Mouse (Mus musculus) liver, embryonic 14.5 days (tissue): ENCODE data around the gene Fgfr2. TPM values are rescaled to one million over a fixed set of nuclear protein-coding genes. Genes with fewer than 3 reads are reported as not detected.

ENCODE experiments used
- ATAC-seq: fragments of 200-750 bp; cut with Nextera tagmentation; 2 replicates; pipeline ENCODE4 v1.8.0; 2017; ENCODE audit warnings: moderate number of reproducible peaks, mild to moderate bottlenecking, moderate library complexity; ENCODE audit not compliant: insufficient read depth
- DNase-seq, 3 experiments: peaks; one replicate each; pipeline ENCODE4 v3.0.0-alpha.2; 2012 to 2013; ENCODE audit warnings: low read depth in 3 of 3, low spot score in 3 of 3
- H3K27ac ChIP-seq: fragments of 300-500 bp; sonication (generic); 2 replicates; pipeline ENCODE4 v1.5.1; 2014; ENCODE audit warnings: moderate library complexity, mild to moderate bottlenecking, control low read depth, inconsistent platforms
- H3K27me3 ChIP-seq: fragments of 300-500 bp; sonication (generic); 2 replicates; pipeline ENCODE4 v1.6.1; 2014; ENCODE audit warnings: mild to moderate bottlenecking, low read length, moderate library complexity; ENCODE audit not compliant: control insufficient read depth, insufficient read depth
- H3K36me3 ChIP-seq: fragments of 300-500 bp; sonication (generic); replicated peaks from 2 replicates; pipeline ENCODE4 v1.6.1; 2014; ENCODE audit warnings: low read depth; ENCODE audit not compliant: control insufficient read depth, insufficient read depth
- H3K4me1 ChIP-seq, 2 experiments: fragments of 200-500 bp in 1 of 2; fragments of 300-500 bp in 1 of 2; sonication (generic) in 1 of 2; replicated peaks; 2 replicates each; pipeline ENCODE4 v1.6.1; 2012 to 2014; ENCODE audit warnings: antibody characterized with exemption in 1 of 2, inconsistent platforms in 1 of 2, low read length in 1 of 2; ENCODE audit not compliant: control insufficient read depth in 2 of 2, insufficient read depth in 2 of 2
- H3K4me2 ChIP-seq: fragments of 300-500 bp; sonication (generic); 2 replicates; pipeline ENCODE4 v1.6.1; 2014; ENCODE audit warnings: low read depth, mild to moderate bottlenecking, control low read depth, moderate library complexity
- H3K4me3 ChIP-seq, 2 experiments: fragments of 200-500 bp in 1 of 2; fragments of 300-500 bp in 1 of 2; sonication (generic) in 1 of 2; 2 replicates each; pipeline ENCODE4 v1.5.1; 2012 to 2014; ENCODE audit warnings: low read depth in 2 of 2, low read length in 2 of 2, mild to moderate bottlenecking in 2 of 2, control low read depth in 1 of 2, inconsistent platforms in 1 of 2, moderate library complexity in 1 of 2; ENCODE audit not compliant: insufficient read depth in 1 of 2
- H3K9ac ChIP-seq: fragments of 300-500 bp; sonication (generic); replicated peaks from 2 replicates; pipeline ENCODE4 v1.6.1; 2014; ENCODE audit warnings: mild to moderate bottlenecking, control low read depth, moderate library complexity
- H3K9me3 ChIP-seq: fragments of 300-500 bp; sonication (generic); 2 replicates; pipeline ENCODE4 v1.6.1; 2016; ENCODE audit warnings: low read length, mixed read lengths; ENCODE audit not compliant: control insufficient read depth
- CTCF ChIP-seq: IDR thresholded peaks from 2 replicates; pipeline ENCODE4 v1.5.1; 2016; ENCODE audit warnings: antibody characterized with exemption, low read depth, control low read depth
- EP300 ChIP-seq: IDR thresholded peaks from 2 replicates; pipeline ENCODE4 v1.6.1; 2016; ENCODE audit warnings: antibody characterized with exemption, low read depth
- WGBS: fragments of 180-500 bp; shearing (Covaris S2); extraction: QIAGEN DNeasy Blood & Tissue Kit; methylation state at CpG from one replicate; pipeline ENCODE4 v1.1.7; 2014; ENCODE audit not compliant: insufficient replicate concordance; 5-methylcytosine and 5-hydroxymethylcytosine counted together
- polyA plus RNA-seq, 2 experiments: library from polyadenylated mRNA; depleted of rRNA in 1 of 2; stranded (reverse) in 1 of 2; unstranded in 1 of 2; fragments of >200 nt; fragmentation: Nextera tagmentation in 1 of 2; extraction: Ambion mirVana in 1 of 2; gene quantifications; 2 replicates each; pipeline versions ENCODE4 v1.2.1 to v1.2.3; 2012 to 2014

Fgfr2 gene
- polyA plus RNA-seq, 2 experiments = 7.9 to 8.8 TPM

DNA sequence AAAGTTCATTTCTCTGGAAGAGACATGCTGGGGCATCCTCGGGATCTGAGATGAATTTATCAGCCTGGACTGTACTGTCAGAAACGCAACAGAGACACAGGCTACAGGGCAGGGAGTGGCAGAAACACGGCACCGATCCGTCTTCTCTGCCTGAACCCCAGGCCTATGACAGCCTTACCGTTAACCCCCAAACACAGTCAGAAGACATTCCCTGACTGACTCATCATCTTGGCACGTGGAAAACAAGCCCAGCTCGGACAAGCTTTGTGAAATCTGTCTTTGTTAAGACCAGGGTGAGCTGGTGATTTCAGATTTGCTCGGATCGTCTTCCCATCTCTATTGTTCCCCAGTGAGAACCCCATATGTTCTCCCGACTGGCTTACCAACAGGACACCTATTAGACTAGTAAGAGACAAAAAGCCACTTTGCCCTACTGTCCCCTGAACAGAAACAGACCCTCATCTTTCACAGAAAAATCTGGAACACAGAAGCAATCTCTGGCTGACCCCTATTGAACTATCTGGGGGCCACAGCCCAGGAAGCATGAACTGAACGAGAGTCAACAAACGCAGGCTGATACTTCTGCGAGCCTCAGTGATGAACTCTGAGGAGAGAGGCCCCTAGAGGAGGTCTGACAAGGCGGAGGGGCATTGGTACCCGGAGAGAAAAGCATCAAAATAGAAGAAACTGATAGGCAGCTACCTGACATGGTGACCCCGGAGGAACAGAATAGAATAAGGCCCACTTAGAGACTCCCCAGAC lies 750.2 kb downstream of the Fgfr2 start:
- Histone ChIP-seq H3K4me1 (no peaks in the 10 kb centered on the region), H3K36me3 (no peaks in the 10 kb centered on the region), H3K9ac (no peak overlapping the region), H3K4me2 (no peak overlapping the region), H3K27ac (no peak overlapping the region), H3K9me3 (no peaks in the 10 kb centered on the region), H3K27me3 (no peaks in the 10 kb centered on the region), H3K4me3 (no peak overlapping the region)
- TF ChIP-seq EP300 (no peak), CTCF (no peak)
- DNase-seq (no peak), ATAC-seq (no peak)
- 56% methylated on average over 17 of the region's 17 CpGs for WGBS

DNA sequence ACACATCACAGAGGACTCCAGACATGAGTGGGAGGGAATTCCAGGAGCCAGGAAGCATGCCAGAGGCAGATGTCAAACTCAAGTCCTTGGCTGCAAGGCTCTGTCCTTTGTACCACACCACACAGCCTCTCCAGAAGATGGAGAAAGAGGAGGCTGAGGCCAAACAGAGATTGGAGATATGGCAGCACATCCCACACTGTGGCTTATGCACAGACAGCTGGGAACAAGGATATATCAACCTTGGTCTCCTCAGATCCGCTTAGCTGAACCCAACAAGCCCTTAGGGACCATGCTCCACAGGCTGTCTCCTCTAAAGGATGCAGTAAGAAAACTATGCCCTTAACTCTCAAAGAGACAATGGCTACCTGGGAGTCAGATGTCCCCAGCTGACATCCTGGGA lies 751.3 kb downstream of the Fgfr2 start:
- Histone ChIP-seq H3K9ac (no peak overlapping the region), H3K4me2 (no peak overlapping the region), H3K27me3 (no peaks in the 10 kb centered on the region), H3K27ac (no peak overlapping the region), H3K9me3 (no peaks in the 10 kb centered on the region), H3K36me3 (no peaks in the 10 kb centered on the region), H3K4me1 (no peaks in the 10 kb centered on the region), H3K4me3 (no peak overlapping the region)
- no peak for TF ChIP-seq EP300
- no peak for TF ChIP-seq CTCF
- WGBS = 47% methylated on average over 1 of the region's 1 CpGs
- ATAC-seq (no peak), DNase-seq (no peak)

DNA sequence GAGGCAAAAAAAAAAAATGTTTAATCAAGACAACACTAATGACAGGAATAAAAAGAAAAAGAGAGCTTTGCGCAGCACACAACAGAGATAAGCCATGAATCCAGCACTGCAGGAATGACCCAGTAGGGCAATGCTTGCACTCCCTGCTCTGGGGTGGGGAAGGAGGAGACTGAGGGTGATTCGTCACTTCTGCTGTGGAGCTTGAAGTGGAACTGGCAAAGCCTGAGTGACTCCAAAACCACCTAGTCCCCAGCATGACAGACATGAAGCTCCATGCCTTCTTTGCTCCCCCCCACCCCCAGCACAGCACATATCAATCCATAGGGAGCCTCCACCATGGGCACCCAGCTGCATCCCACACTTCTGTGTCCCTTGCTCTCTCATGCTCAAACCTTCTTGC lies 753.4 kb downstream of the Fgfr2 start:
- Histone ChIP-seq H3K9ac (no peak overlapping the region), H3K27me3 (no peaks in the 10 kb centered on the region), H3K4me3 (no peak overlapping the region), H3K36me3 (no peaks in the 10 kb centered on the region), H3K4me1 (peaks cover 0 to 12% of the 10 kb centered on the region in 2 experiments; a peak in 2 of 4 replicates), H3K4me2 (no peak overlapping the region), H3K27ac (no peak overlapping the region), H3K9me3 (no peaks in the 10 kb centered on the region)
- ATAC-seq (no peak), DNase-seq (no peak)
- 36% methylated on average over 2 of the region's 2 CpGs for WGBS
- TF ChIP-seq EP300 = no peak
- no peak for TF ChIP-seq CTCF

DNA sequence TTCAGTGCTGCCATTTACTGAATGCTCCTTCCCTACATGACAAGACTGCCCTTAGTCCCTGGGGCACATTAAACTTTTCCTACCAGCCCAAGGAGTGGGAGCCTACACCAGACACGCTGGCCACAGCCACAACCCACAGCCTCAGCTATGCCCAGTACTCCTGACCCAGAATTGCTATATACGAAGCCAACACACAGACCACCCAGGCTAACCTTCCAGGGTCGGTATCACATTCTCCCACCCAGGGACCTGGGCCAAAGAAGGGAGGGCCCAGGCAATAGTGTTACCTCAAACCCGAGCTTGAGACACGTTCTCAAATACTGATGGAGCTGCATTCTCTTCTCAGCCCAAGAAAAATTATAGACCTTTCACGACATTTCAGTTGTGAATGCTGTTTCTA lies 754.3 kb downstream of the Fgfr2 start:
- Histone ChIP-seq H3K4me3 (no peak overlapping the region), H3K36me3 (no peaks in the 10 kb centered on the region), H3K27ac (no peak overlapping the region), H3K9ac (no peak overlapping the region), H3K4me1 (peaks cover 0 to 15% of the 10 kb centered on the region in 2 experiments; a peak in 2 of 4 replicates), H3K4me2 (no peak overlapping the region), H3K9me3 (no peaks in the 10 kb centered on the region), H3K27me3 (no peaks in the 10 kb centered on the region)
- TF ChIP-seq CTCF (no peak), EP300 (no peak)
- DNase-seq (no peak), ATAC-seq (no peak)
- 52% methylated on average over 6 of the region's 6 CpGs for WGBS

DNA sequence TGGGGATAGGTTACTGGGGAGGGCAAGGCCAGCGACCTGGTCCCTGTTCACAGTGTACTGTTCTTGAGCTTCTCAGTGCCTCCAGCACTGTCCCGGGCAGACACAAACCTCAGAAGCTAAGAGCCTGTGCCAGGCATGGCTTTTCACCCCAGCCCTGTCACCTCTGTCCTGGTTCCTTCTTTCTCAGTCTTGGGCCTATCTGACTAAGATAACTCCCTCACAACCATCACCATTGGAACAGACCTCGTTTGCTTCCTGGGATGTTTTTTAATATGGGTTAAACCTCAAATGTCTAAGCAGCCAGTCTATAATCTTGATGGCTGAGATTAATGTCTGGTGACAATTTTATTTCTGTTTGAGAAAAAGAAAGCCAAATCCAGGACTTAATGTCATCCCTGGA lies 755.8 kb downstream of the Fgfr2 start:
- Histone ChIP-seq H3K36me3 (no peaks in the 10 kb centered on the region), H3K4me1 (peaks cover 0 to 15% of the 10 kb centered on the region in 2 experiments; a peak in 2 of 4 replicates), H3K4me3 (no peak overlapping the region), H3K9me3 (no peaks in the 10 kb centered on the region), H3K9ac (no peak overlapping the region), H3K27me3 (no peaks in the 10 kb centered on the region), H3K27ac (no peak overlapping the region), H3K4me2 (no peak overlapping the region)
- ATAC-seq (no peak), DNase-seq (no peak)
- TF ChIP-seq EP300 (no peak), CTCF (no peak)
- WGBS = 27% methylated on average over 3 of the region's 3 CpGs
